Mouse (Mus musculus) cerebellum, postnatal 10 days (tissue): ENCODE measurements around the gene Mmp24.
"Not testable (repeated sequence)": the region's sequence is repeated elsewhere in the genome, so short reads cannot be mapped to it uniquely, and the experiment has no call there.

Source experiments
- DNase-seq, 2 experiments: peaks; one replicate each; pipeline ENCODE4 v3.0.0; 2021; ENCODE audit warnings: mixed read lengths in 2 of 2

Gene Mmp24

DNA sequence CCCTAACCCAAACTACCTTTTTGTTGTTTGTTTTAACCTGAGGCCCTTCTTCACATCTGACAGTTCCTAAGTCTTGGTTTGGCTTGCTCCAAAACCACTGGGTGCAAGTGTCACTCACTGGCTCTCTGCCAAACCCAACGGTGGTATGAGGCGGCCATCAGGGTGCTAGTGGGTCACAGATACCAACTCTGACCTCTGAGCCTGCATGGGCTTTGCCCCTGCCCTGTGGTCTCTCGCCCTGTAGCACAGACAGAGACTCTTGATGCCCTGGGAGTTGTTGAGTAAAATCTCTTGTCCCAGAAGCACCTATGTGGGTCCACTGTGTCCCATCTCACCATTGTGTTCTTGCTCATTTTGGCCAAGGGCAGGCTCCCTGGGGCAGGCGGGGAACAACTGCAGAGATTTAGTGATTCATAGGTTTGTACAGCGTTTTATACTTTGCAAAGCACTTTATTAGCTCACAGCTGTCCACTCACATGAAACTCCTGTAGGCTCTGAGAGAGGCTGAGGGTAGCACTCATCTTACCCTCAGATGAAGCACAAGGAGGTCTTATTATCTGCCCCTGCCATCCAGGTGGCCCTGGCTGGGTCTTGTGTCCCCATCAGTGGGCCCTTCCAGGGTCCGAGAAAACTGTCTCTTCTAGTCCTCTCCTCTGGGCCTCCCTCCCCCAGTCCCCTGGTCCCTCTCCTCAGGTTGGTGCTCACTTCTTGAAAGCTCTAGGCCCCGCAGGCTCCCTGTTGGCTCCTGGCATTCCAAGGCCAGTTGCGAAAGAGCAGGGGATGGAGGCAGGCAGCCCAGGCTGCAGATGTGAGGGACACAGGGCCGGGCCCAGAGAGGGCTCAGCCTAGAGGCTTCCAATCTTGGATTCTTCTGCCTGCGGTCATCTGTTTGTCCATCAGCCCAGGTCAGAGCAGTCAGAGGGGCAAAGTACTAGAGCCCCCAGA lies 42.4 kb downstream of the Mmp24 start:
- DNase-seq: peak; percentile 53 to 64

DNA sequence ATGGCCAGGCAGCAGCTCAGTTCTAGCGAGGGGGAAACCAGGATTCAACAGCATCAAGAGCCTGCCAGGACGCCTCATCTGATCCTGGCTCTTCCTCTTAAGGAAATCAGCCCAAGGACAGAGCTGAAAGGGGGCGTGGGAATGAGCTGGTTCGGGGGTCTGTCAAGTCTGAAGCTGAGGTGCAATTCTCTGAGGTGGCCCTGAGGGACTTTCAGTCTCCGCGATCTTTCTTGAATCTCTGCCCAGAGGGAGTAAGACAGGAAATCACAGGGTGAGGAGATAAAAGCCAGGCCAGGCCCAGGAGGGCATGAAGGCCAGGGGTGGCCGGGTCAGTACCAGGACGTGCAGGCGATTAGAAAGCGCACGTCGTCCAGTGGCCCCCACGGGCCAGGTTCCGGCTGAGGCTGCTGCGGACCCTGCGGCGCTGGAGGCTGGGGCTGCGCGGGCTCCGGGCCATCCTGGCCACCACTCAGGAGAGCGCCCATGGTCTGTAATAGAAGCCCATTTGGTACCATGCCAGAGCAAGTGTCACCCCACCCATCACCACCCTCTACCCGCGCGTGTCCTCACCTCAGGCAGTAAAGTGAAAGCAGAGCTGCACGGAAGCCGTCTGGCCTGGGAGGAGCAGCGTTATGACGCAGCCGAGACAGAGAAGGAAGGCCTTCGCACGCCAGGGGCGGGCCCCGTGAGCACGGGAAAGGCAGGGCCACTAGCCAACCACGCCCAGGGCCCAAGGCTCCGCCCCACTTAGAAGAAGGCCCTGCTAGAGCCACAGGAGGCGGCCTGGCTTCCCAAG lies 43.7 kb downstream of the Mmp24 start:
- peak; percentile 91 to 95 for DNase-seq

DNA sequence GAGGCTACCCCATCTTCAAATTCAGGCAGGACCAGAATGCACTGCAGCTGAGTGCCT lies 44.1 kb downstream of the Mmp24 start, which contains the start of gene BC029722:
Gene BC029722, minus strand, starts transcription at position 35 of the 57 bp plus-strand sequence.
- DNase-seq: no peak

DNA sequence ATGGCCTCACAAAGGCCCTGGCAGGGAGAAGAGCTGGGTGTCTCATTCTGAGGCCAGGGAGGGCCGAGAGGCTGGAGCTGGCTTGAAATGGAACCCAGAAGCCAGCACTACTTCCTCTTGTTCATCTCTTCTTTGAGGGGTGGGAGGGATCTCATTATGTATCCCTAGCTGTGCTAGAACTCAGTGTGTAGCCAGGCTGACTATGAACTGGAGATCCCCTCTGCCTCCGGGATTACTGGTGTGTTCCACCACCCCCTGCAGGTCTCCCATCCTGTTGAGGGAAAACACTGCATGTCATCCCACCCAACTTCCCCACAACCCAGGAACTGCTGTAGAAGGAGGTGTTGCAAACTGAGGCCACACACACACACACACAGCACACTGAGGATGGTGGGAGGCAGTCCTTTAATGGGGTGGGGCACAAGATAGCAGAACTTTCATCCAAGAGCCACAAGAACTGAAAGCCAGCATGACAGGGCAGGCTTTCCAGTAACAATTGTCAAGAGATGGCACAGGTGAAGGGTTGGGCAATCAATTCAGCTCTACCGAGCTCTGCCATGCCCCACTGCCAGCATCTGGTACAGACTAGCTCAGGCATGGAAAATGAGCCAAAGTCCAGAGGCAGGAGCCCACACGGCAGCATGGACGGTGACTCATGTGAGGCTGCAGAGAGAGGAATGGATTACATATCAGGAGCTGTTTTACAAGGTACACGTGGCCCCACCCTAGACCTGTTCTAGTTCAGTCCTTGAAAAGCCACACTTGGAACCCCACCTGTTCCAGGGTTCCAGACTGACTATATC lies 44.5 kb downstream of the Mmp24 start:
- peak; percentile 64 to 68 for DNase-seq

DNA sequence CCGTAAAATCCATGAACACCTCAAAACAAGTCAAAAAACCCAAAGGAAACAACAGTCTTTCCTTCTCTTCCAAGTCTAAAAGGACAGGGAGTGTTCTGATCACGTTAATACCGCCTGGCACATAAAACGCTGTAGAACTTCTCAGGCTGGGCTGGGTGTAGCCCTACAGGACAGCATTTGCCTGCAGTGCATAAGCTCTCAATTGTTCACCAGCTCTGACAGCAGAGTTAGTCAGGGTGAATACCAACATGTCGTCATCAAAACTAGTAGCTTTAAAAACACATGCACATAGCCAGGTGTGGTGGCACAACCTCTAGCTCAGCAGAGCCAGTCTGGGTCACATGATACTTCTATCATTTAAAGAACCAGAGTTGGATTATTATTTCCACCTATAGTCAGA lies 45.6 kb downstream of the Mmp24 start:
- DNase-seq: peak in 1 of 2 experiments; percentile 11

DNA sequence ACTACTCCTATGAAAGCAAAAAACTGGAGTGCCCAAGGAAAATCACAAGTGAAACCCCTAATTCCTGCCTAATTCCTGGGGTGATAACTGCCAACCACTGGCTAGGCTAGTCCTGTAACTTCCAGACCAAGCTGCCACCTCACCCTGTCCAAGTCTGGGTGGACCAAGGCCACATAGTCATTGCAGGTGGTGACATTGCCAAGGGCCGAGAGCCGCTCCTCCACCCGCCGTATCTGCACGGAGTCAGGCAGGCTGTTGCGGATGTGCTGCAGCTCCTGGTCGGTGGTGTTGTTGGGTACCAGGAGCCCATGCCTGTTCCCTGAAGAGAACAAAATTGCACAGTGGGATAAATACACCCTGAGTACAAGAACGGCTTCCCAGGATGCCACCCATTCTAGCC lies 48.6 kb downstream of the Mmp24 start:
- DNase-seq: no peak

DNA sequence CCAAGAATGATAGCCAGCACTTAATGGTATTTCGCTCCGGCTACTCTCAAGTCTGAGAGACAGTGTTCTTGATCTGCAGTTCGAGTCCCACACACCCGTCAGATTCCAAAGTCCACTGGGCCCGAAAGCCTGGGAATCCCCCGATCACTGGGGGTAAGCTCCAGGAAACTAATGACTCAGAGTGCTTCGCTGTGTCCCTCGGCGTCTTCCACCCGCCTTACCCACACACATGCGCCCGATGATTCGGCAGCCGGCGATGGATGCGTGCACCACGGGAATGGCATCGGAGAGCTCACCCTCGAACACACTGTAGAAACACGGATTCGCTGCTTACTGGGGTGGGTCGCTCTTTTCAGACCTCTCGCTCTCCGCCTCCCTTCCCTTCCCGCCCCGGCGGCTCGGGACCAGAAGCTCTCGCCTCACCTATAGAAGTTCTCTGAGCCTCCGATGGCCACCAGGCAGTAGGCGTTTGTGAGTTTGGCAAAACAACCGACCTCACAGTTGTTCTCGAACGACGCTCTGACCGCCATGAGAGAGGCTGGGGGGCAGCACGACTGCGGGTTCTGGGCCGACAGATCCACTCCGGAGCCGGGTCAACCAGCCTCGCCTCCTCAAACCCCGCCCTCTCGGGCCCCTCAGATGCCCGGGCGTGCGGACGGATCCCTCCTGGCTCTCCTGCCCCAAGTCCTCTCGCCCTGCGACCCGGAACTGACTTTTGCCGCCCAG lies 50.9 kb downstream of the Mmp24 start:
- no peak for DNase-seq

DNA sequence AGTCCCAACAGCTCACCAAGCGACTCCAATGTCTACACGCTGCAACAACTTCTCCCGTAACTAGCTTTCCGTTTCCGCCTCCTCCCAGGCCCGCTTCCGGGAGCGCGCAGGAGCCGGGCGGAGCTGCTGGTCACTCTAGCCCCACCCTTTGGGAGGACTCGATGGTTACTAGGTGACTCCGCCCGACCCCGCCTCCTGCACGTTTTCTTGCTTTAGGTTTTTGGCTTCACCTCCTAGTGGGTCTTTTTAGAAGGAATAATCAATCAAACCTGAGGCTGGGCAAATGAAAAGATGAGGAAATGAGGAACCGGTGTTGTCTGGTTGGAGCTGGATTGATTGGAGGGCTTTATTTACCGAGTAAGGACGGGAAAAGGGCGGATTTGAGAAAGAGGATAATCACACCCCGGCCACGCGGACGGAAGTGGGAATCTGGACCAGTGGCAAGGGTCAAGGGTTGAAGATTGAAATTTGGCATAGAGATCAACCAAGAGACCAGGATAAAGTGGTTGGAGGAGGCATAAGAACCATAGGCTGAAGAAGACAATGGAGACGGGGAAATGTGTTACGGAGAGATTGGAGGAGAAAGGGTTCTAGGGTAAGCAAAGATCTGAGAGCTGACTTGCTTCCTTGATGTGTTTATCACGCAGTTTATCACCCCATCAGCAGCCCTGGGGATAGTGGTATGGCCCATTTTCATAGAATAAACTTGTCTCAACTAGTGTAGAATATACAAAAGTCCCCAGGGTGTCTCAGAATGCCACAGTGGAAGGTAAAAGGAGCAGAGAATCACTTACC lies 51.7 kb downstream of the Mmp24 start, which contains the start of gene Eif6:
Gene Eif6, minus strand, starts transcription at position 296 of the 795 bp plus-strand sequence.
- peak; percentile 91 to 93 for DNase-seq

DNA sequence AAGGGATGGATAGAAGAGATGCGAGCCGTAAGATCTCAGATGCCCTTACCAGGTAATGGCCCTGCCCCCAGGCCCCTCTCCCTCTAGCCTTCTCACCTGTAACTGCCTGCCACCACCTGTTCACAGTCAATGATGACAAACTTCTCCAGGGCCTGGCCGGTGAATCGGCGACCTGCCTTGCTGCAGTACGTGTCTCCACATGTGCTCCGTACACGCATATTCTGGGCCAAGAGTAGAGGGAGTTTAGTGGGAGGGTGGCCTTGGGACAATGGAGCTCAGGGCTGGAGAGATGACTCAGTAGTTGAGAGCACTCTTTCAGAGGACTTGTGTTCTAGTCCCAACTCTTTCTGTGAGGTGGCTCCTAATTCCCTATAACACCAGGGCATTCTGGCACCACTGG lies 55.7 kb downstream of the Mmp24 start:
- no peak for DNase-seq

DNA sequence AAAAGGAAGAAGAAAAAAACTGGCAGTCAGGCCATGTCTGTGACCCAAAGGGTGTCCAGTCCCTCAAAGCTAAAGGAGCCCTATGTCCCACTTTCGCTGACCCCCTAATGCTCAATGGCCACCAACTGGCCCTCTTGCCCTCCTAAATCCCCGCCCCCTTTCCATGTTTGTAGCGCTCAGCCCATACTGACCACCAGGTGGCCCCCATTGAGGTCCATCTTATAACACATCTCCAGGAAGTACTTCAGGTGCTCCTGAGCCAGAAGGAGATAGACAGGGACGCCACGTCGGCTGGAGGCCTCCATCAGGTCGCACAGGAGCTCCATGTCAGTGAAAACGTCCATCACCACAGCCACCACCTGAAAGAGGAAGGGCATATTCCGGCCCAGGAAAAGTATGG lies 56.2 kb downstream of the Mmp24 start:
- DNase-seq: peak in 1 of 2 experiments; percentile 41

DNA sequence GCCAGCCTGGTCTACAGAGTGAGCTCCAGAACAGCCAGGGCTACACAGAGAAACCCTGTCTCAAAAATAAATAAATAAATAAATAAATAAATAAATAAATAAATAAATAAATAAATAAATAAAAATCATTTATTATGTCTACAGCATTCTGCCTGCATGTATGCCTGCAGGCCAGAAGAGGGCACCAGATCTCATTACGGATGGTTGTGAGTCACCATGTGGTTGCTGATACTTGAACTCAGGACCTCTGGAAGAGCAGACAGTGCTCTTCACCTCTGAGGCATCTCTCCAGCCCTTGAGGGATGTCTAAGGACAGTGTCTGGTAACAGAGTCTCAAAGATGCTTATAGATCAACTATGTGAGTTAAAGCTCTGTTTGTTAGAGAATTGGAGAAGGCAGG lies 56.9 kb downstream of the Mmp24 start:
- DNase-seq: not testable (repeated sequence)

DNA sequence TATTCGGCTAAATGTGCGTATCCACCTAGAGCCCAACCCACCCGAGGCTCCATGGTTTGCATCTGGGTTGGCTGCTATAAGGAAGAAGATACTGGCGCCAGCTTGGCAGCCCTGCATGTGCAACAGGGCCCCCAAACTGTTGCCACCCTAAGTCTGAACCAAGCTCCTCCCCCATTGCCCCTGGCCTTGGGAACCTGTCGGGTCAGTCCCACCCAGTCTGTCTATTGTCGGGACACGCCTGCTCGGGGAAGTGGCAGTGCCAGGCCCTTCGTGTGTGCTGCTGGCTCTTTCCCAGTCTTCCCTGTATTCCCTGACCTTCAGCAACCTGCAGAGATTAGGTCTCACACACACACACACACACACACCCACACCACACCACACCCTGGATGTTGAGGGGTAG lies 59.6 kb downstream of the Mmp24 start, which contains the start of gene Fam83c:
Gene Fam83c, minus strand, starts transcription at position 123 of the 400 bp plus-strand sequence.
- no peak for DNase-seq

DNA sequence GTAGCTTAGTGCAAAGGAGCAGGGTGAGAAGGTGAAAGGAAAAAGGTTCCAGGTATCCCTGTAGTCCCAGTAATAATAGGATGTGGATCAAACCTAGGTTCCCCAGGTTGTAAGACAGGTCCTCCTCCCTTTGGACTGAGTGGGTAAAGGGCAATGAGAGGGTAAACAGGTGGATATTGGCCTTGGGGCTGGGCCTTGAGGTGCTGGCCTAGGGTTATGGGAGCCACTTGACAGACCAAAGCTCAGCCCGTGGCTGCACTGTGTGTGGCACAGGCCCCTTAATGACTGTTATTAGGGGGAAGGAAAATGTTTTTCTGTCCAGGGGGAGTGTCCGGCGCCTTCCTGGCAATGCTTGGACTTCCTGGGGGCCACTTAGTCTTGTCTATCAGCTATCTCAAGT lies 62.8 kb downstream of the Mmp24 start:
- DNase-seq: no peak

DNA sequence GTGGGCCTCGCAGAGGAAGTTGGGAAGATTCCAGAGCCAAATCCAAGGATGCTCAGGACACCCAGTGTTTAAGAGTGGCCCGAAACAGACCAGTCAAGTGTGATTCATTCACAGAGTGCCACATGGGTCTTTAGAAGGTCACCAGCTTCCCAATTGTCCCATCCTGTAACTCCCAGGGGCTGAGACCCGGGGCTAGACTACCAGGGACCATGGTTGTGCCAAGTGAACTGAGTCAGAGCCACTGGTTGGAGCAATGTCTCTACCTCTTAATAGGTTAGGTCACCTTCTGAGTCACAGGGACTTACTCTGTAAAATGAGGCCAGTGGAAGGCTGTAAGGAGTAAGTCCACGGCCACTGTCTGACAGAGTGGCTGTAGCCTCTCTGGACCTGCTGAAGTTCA lies 63.8 kb downstream of the Mmp24 start:
- no peak for DNase-seq

DNA sequence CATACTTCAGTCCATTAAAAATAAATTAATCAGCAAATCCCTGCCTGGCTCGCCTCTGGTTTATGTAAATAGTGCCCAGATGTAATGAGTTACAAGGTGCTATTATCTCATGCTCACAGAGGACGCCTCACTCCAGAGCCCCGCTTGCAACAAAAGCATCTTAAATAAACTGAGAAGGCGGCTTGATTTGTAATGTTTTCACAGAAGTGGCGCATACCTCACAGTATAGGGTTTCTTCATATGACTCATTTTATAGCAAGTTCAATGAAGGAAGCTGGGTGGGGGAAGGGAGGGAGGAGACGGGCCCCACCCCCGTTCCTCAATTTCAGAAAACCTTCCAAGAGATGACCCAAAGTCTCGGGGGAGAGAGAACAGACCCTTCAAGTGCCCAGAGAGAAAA lies 71.8 kb downstream of the Mmp24 start:
- no peak for DNase-seq

DNA sequence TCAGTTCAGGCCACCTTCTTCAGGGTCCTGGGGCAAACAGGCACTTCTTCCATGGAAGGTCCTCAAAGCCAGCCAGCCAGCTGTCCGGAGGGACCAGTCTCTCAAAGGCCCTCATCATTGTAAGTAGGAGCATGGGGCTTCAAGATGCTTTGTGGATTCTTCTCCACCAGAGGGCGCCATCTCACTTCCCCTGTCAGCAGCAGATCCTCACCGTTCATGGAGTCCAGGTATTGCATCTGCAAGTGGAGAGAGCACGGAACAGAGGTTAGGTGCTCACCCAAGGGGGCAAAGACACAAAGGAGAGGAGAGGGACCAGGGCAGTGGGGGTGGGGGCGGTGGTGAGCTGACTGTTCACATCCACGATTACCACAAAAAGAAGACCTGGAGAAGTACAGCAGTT lies 73.1 kb downstream of the Mmp24 start:
- DNase-seq: peak; percentile 89 to 93

DNA sequence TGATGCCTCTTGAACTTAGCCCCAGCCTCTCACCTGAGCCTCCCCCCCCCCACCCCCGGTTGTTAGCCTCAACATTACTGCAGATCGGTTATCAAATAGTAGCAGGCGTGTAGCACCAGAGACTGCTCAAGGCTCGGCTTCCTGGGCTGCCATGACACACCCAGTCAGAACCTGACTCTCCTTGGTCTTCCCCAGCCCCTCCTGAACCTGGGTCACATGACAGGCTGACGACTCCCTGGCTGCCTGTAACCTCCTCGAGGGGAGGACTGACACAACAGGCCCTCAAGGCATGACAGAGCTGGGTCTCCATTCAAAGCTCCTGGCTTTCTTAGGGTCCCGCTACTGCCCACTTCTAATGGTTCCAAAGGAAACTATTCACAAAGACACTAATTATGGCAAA lies 74.3 kb downstream of the Mmp24 start:
- no peak for DNase-seq

DNA sequence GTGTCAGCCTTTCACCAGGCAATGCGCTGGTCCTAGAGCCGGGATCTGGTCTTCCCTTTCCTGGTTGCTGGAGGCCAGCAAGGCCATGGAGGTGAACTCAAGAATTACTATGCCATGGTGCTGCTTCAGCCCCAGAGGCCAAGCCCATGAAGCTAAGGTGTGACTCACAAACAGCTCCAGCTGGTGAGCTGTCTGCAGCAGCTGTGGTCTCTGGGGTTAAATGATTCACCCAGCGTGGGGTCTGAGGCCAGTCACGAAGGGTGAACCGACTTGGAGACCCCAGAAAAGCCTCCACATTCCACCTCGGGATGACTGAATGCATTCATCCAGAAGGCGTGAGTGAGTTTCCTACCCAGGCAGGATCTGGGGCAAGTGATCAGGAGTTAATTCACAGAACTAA lies 75.0 kb downstream of the Mmp24 start:
- no peak for DNase-seq

DNA sequence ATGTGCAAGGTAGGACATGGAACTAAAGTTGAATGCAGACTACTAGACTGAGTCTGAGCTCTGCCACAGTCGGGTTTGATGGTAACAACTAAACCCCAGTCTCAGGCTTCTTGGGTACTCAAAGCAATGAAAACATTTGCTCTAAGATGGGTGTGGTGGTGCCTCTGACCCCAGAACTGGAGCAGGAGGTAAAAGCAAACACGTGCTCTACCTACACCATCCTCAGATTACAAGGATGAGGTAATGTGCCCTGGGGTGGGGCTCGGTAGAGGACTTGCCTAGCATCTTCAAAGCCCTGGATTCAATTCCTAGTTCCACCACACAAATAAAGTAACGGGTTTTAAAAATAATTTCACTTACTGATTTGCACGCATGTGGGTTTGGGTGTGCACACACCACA lies 77.4 kb downstream of the Mmp24 start:
- DNase-seq: no peak

DNA sequence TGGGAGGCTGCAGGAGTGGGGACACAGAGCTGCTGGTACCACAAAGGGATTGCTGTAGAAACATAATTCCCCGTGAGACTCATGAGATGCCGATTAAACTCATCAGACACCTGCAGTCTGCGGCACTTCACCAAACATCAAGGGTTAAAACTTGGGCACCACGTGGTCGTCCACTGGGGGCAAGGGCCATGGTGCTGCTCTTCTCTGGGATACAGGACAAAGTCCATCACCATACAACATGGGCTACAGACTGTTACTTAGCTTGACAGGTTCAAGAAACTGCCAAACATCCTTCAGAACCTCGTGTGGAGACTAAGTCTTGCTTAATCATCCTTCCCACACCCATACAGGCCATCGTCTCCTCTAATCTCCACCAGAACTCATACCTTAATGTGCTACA lies 85.0 kb downstream of the Mmp24 start:
- DNase-seq: no peak

DNA sequence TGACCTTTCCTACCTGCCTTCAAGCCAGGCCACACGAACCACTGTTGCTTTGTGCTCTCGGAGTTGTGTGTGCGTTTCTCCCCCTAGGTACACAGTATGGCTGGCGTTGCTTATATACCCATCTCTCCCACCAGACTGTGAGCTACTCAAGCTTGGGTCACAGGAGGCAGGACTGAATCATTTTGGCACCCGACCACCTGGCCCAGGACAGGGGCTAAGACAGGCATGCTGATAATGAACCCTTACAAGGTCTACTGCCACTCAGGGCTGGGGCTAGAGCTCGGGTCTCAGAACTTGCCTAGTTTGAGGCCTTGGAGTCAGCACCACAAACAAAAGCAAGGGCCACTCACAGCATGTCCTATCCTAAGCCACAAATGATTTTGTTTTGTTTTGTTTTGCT lies 86.4 kb downstream of the Mmp24 start:
- DNase-seq: peak in 1 of 2 experiments; percentile 22
